Mouse (Mus musculus) lung, postnatal 0 days (tissue): Measurements from ENCODE around the gene Aplf.

Experiments
- CTCF ChIP-seq: IDR thresholded peaks from 2 replicates; pipeline ENCODE4 v1.5.1; 2016; ENCODE audit warnings: antibody characterized with exemption, mild to moderate bottlenecking
- EP300 ChIP-seq: IDR thresholded peaks from 2 replicates; pipeline ENCODE4 v1.6.1; 2016; ENCODE audit warnings: antibody characterized with exemption, mild to moderate bottlenecking, control low read depth

DNA sequence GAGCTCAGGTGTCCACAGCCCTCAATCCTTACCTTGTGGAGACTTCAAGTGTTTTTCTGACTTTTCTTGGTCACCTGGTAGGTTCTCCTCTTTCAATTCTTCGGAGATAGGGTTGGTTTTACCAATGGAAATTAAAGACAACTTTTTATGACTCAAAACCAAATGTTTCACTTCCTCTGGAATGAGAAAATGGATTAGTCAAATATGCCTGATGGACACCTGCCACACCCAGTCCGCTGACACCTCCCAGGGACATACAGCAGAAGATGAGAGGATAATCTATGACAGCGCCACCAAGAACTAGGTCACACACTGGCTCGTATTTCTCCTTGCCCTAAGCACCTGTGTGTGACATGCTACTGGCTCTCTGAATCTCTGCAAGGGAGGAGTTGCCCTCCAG is 42.1 kb upstream of the Aplf start:
- no peak for TF ChIP-seq CTCF
- TF ChIP-seq EP300 = no peak
